Mouse (Mus musculus) ovary, postnatal 14 days (tissue): ENCODE measurements around the gene Psmd4.
"Not testable (repeated sequence)": the region's sequence is repeated elsewhere in the genome, so short reads cannot be mapped to it uniquely, and the experiment has no call there.

Experiments
- DNase-seq: peaks from one replicate; pipeline ENCODE4 v3.0.0; 2022; ENCODE audit warnings: low spot score

Gene Psmd4

DNA sequence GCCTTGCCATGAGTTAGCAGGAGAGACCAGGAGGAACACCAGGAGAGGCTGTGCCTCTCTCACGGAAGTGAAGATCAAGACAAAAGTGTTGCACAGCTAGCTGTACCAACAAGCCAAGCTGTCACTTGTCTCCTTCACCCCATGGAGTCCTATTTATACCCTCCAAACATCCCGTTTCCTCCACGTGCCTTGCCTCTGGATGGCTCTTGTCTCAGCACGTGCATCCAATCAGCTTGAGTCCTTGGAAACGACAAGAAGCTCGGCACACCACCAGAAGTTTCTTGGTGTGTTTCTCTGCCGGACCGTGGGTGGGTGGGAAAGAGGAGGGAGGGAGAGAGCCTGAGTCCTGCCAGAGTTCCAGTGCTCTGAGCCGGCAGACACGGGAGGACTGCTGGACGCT, 17.9 kb downstream of the Psmd4 start:
- peak; percentile 13 for DNase-seq

GRCm38 (mm10) chr3:95020956-95021355, 21.5 kb downstream of the Psmd4 start:
- not testable (repeated sequence) for DNase-seq

GRCm38 (mm10) chr3:95018741-95019140, 23.7 kb downstream of the Psmd4 start:
- DNase-seq: no peak

- no peak for DNase-seq
Observed at GRCm38 (mm10) chr3:95016532-95017056, 25.8 kb downstream of the Psmd4 start.

DNA sequence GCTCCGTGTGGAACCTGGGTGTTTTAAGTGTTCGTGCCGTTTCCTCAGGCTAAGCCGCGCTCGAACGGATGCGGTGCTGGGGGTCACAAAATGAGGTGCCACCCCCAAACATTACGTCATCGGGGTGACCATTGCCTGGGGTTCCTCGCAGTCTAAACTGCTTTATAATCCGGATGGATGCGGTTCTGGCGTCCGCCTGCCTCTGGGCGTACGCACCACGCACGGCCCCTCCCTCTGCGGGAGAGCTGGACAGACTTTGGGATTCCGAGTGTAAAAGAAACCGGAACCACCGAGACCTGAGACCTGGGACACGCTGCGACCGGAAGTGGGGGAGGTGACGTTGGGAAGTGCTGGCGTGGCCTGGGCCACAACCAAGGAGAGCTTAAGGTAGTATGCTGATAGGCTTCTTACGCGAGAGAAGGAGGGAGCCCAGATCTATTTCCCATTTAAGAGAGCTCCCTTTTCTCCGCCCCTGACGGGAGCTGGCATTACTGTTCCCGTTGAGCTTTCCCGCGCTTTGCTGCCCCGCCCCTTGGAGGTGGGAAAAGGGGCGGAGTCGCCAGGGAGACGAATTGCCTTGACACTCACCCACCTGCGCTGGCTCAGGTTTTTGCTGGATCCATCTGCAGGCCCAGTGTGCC, 26.4 kb downstream of the Psmd4 start:
- peak; percentile 87 for DNase-seq

GRCm38 (mm10) chr3:95015337-95015872, 27.0 kb downstream of the Psmd4 start, which contains the start of gene Zfp687:
Gene Zfp687 (minus strand): TSS chr3:95015448.
- DNase-seq: peak; percentile 99

- DNase-seq: peak; percentile 33
Observed at GRCm38 (mm10) chr3:95014428-95015151, 27.8 kb downstream of the Psmd4 start.

- no peak for DNase-seq
Observed at GRCm38 (mm10) chr3:95013699-95014427, 28.6 kb downstream of the Psmd4 start.

DNA sequence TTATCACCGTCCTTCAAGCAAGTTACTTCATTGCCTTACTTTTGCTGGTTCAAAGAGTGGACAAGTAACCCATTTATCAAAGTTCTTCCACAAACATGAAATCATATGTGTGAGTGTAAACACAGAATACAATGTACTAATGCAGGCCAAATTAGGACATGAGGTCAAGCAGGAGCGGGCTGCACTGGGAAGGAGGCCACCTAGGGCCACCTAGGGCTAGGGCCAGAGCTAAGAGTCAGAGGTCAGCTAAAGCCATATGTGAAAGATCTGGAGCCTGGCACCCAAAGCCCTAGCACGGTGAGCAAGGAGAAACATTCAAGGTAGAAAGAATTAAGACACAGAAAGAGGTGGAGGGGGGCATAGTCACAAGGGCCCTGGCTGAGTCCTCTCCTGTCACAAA, 29.4 kb downstream of the Psmd4 start:
- no peak for DNase-seq

- DNase-seq: no peak
Observed at GRCm38 (mm10) chr3:95010396-95010795, 32.0 kb downstream of the Psmd4 start.

DNA sequence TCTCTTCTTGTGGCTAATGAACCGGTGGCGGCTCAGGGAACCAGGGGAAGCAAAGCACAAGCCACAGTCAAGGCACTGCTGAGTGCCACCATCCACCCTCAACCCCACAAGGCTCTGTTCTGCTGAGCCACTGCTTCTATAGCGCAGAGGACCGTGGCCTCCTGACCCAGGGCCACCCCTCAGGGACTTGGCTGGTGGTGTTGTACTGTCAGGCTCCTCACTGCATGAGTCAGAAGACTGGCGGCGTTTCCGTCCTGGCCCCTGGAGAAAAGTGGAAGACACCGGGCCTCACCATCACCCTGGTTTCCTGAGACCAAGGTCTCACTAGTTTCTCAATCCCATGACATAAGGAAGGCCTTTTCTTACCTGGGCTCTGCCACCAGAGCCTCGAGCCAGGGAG, 34.7 kb downstream of the Psmd4 start:
- DNase-seq: no peak

- DNase-seq: no peak
Observed at GRCm38 (mm10) chr3:95005651-95006050, 36.8 kb downstream of the Psmd4 start.

GRCm38 (mm10) chr3:95003273-95003672, 39.1 kb downstream of the Psmd4 start:
- DNase-seq: no peak

DNA sequence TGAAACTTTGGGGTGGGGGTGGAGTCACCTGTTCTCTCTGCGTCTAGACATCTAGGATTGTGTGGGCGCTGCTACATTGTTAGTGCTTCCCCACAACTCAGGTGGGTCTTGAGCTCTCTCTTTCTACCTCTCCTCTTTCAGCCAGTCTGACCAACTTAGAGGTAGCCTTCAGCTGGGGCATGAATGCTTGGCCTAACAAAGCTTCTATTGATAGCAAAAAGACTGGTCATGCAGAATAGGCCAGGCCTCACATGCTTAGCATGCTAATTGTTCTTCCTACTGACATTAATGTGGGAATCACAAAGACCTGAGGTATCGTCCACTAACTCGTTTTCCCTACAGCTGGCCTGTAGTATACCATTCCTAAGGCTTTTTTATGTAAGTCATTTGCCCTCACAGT, 39.8 kb downstream of the Psmd4 start:
- DNase-seq: no peak

GRCm38 (mm10) chr3:94996946-94997345, 45.5 kb downstream of the Psmd4 start:
- DNase-seq: peak; percentile 85

GRCm38 (mm10) chr3:94989159-94989761, 53.2 kb downstream of the Psmd4 start:
- no peak for DNase-seq

GRCm38 (mm10) chr3:94987578-94987977, 54.8 kb downstream of the Psmd4 start:
- peak; percentile 28 for DNase-seq

- no peak for DNase-seq
Observed at GRCm38 (mm10) chr3:94985513-94985912, 56.9 kb downstream of the Psmd4 start.

DNA sequence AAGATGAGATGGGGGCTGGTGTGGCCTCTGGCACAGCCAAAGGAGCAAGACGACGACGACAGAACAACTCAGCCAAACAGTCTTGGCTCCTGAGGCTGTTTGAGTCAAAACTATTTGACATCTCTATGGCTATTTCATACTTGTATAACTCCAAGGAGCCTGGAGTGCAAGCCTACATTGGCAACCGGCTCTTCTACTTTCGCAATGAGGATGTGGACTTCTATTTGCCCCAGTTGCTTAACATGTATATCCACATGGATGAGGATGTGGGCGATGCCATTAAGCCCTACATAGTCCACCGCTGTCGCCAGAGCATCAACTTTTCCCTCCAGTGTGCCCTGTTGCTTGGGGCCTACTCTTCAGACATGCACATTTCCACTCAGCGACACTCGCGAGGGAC, 58.1 kb downstream of the Psmd4 start:
- DNase-seq: no peak
